In genomic region chr13:113266495-113266951, GRCm38 (mm10) we compare ENCODE assay signal across 9 mouse cellular contexts. TPM values are rescaled to one million over a fixed set of nuclear protein-coding genes. Genes with fewer than 3 reads are reported as not detected.
DNase-seq lines count a peak whose midpoint lies in the region; ATAC-seq and TF ChIP-seq lines count a peak whose summit lies in the region.
"Had no signal": no experiment of that assay in that cellular context is flagged by ENCODE, and none has a peak within 500 bp of the region (broad histone marks: within the 10 kb centered on the region; RNA-seq: fewer than 3 reads in every experiment).

No protein-coding gene starts in this region.

- H3K9me3 ChIP-seq in ES-Bruce4 (replicated peaks; ENCODE audit: control insufficient read depth, insufficient read depth, low read length, poor library complexity, severe bottlenecking), result no peaks in the 10 kb centered on the region
- no peaks in the 10 kb centered on the region for H3K9me3 ChIP-seq in forebrain, embryonic 10.5 days
- no peaks in the 10 kb centered on the region for H3K9me3 ChIP-seq in heart, embryonic 15.5 days (replicated peaks)
- H3K9me3 ChIP-seq in liver, postnatal 0 days (ENCODE audit: low read length), result no peaks in the 10 kb centered on the region
- no peaks in the 10 kb centered on the region for H3K9me3 ChIP-seq in neural tube, embryonic 14.5 days (ENCODE audit: control insufficient read depth, low read length)

- H3K4me1 ChIP-seq in ES-Bruce4 (ENCODE audit: control insufficient read depth, insufficient read depth, low read length), result no peaks in the 10 kb centered on the region
- H3K4me1 ChIP-seq in forebrain, embryonic 10.5 days, result peaks cover 10% of the 10 kb centered on the region
- H3K4me1 ChIP-seq in heart, embryonic 15.5 days (replicated peaks), result 0 out of 2 replicates have a peak, but pooled peaks cover 3% of the 10 kb centered on the region
- peaks cover 7% of the 10 kb centered on the region; the same call in 1 of the 2 replicates for H3K4me1 ChIP-seq in liver, postnatal 0 days (ENCODE audit: insufficient read depth)
- H3K4me1 ChIP-seq in neural tube, embryonic 14.5 days (ENCODE audit: control insufficient read depth, insufficient read depth, low read length), result no peaks in the 10 kb centered on the region
- no peaks in the 10 kb centered on the region for H3K4me1 ChIP-seq in thymus, adult 2 months (replicated peaks; ENCODE audit: control insufficient read depth, insufficient read depth, low read length)

- no peak overlapping the region for H3K9ac ChIP-seq in ES-Bruce4 (ENCODE audit: low read depth, poor library complexity, severe bottlenecking)
- no peak overlapping the region for H3K9ac ChIP-seq in heart, embryonic 15.5 days
- H3K9ac ChIP-seq in liver, postnatal 0 days (replicated peaks), result no peak overlapping the region
- H3K9ac ChIP-seq in neural tube, embryonic 14.5 days (replicated peaks; ENCODE audit: low read depth, low read length), result no peak overlapping the region

- peak; percentile 44 for TF ChIP-seq CTCF in ES-Bruce4 (IDR thresholded peaks at IDR 0.05; ENCODE audit: low read depth, low read length)
- peak; percentile 87 for TF ChIP-seq CTCF in liver, postnatal 0 days (IDR thresholded peaks at IDR 0.05; ENCODE audit: low read depth)
- 0 out of 2 replicates have a peak, but pooled peaks have one; percentile 16 for TF ChIP-seq CTCF in thymus, adult 2 months (IDR thresholded peaks at IDR 0.05; ENCODE audit: borderline replicate concordance, control insufficient read depth, extremely low read depth, insufficient read depth, low read length, poor library complexity)

- H3K4me3 ChIP-seq in ES-Bruce4 (ENCODE audit: low read depth, low read length), result no peak overlapping the region
- H3K4me3 ChIP-seq in forebrain, embryonic 10.5 days, result no peak overlapping the region
- 0 out of 2 replicates have a peak overlapping the region, but pooled peaks have one; percentile 12 for H3K4me3 ChIP-seq in heart, embryonic 15.5 days
- H3K4me3 ChIP-seq in liver, postnatal 0 days (ENCODE audit: low read depth, low read length), result no peak overlapping the region
- no peak overlapping the region for H3K4me3 ChIP-seq in neural tube, embryonic 14.5 days (ENCODE audit: low read depth, low read length)
- no peak overlapping the region for H3K4me3 ChIP-seq in thymus, adult 2 months (ENCODE audit: control insufficient read depth, insufficient read depth, low read length)

- WGBS in forebrain, embryonic 10.5 days, result 34% methylated on average over 9 of the region's 9 CpGs
- 27% methylated on average over 9 of the region's 9 CpGs for WGBS in heart, embryonic 15.5 days
- WGBS in liver, postnatal 0 days (ENCODE audit: insufficient replicate concordance), result 24% methylated on average over 9 of the region's 9 CpGs
- WGBS in neural tube, embryonic 14.5 days, result 35% methylated on average over 9 of the region's 9 CpGs
- 15% methylated on average over 9 of the region's 9 CpGs for WGBS in thymus, adult 2 months

- H3K36me3 ChIP-seq in ES-Bruce4 (ENCODE audit: control insufficient read depth, insufficient read depth, low read length, poor library complexity, severe bottlenecking), result no peaks in the 10 kb centered on the region
- H3K36me3 ChIP-seq in forebrain, embryonic 10.5 days (replicated peaks), result no peaks in the 10 kb centered on the region
- H3K36me3 ChIP-seq in heart, embryonic 15.5 days, result no peaks in the 10 kb centered on the region
- H3K36me3 ChIP-seq in liver, postnatal 0 days (replicated peaks; ENCODE audit: insufficient read depth, low read length), result no peaks in the 10 kb centered on the region
- no peaks in the 10 kb centered on the region for H3K36me3 ChIP-seq in neural tube, embryonic 14.5 days (ENCODE audit: control insufficient read depth, insufficient read depth, low read length)
- H3K36me3 ChIP-seq in thymus, adult 2 months (ENCODE audit: control insufficient read depth, insufficient read depth, low read length), result no peaks in the 10 kb centered on the region

- no peak for ATAC-seq in heart, embryonic 15.5 days (replicated peaks; ENCODE audit: insufficient number of reproducible peaks, insufficient read depth, low FRiP score, low read depth)
- ATAC-seq in liver, postnatal 0 days, result peak; percentile 35; the same call in 1 of the 2 replicates
- ATAC-seq in neural tube, embryonic 14.5 days (ENCODE audit: low read depth), result peak; percentile 48; the same call in 1 of the 2 replicates

- no peak for TF ChIP-seq EP300 in ES-Bruce4 (IDR thresholded peaks at IDR 0.05; ENCODE audit: insufficient read depth, low read depth, low read length)
- no peak for TF ChIP-seq EP300 in liver, postnatal 0 days (IDR thresholded peaks at IDR 0.05; ENCODE audit: low read depth)

- peak; percentile 45 for DNase-seq in c-Kit-negative CD71-positive TER-119-positive erythroid progenitor cells, embryonic 14.5 days (ENCODE audit: low read depth, low spot score)
- DNase-seq in forebrain, embryonic 10.5 days (ENCODE audit: extremely low spot score, low spot score), result peak; percentile 78
- peak; percentile 59 to 89 for DNase-seq in kidney, postnatal 25 days
- peak; percentile 73 for DNase-seq in liver, postnatal 0 days
- peak; percentile 73 for DNase-seq in thymus, adult 2 months

- no peak for TF ChIP-seq POLR2A in ES-Bruce4 (IDR thresholded peaks at IDR 0.05; ENCODE audit: insufficient read depth, low read length)
- no peak for TF ChIP-seq POLR2A in thymus, adult 2 months (IDR thresholded peaks at IDR 0.05; ENCODE audit: control insufficient read depth, extremely low read depth, insufficient read depth, low read length, poor library complexity)

- peak overlapping the region; percentile 39 for H3K4me2 ChIP-seq in heart, embryonic 15.5 days
- peak overlapping the region; percentile 35; the same call in 1 of the 2 replicates for H3K4me2 ChIP-seq in liver, postnatal 0 days (ENCODE audit: low read depth, low read length)
- no peak overlapping the region for H3K4me2 ChIP-seq in neural tube, embryonic 14.5 days (ENCODE audit: low read depth, low read length)

- H3K27ac ChIP-seq in ES-Bruce4 (ENCODE audit: insufficient read depth, low read length), result no peak overlapping the region
- H3K27ac ChIP-seq in forebrain, embryonic 10.5 days, result no peak overlapping the region
- no peak overlapping the region for H3K27ac ChIP-seq in heart, embryonic 15.5 days
- H3K27ac ChIP-seq in liver, postnatal 0 days (ENCODE audit: low read depth), result no peak overlapping the region
- no peak overlapping the region for H3K27ac ChIP-seq in neural tube, embryonic 14.5 days (ENCODE audit: low read depth, low read length)
- no peak overlapping the region for H3K27ac ChIP-seq in thymus, adult 2 months (ENCODE audit: control insufficient read depth, insufficient read depth, low read length)

- no peaks in the 10 kb centered on the region; the same call in 1 of the 2 replicates for H3K27me3 ChIP-seq in ES-Bruce4 (ENCODE audit: control insufficient read depth, insufficient read depth, low read length, poor library complexity, severe bottlenecking)
- H3K27me3 ChIP-seq in forebrain, embryonic 10.5 days (ENCODE audit: poor library complexity, severe bottlenecking), result no peaks in the 10 kb centered on the region
- H3K27me3 ChIP-seq in heart, embryonic 15.5 days, result no peaks in the 10 kb centered on the region
- H3K27me3 ChIP-seq in liver, postnatal 0 days (ENCODE audit: insufficient read depth, low read length), result 0 out of 2 replicates have a peak, but pooled peaks cover 3% of the 10 kb centered on the region
- no peaks in the 10 kb centered on the region for H3K27me3 ChIP-seq in neural tube, embryonic 14.5 days (ENCODE audit: control insufficient read depth, insufficient read depth, low read length)
- no peaks in the 10 kb centered on the region for H3K27me3 ChIP-seq in thymus, adult 2 months (ENCODE audit: control insufficient read depth, insufficient read depth, low read length)

RNA-seq across cellular contexts. Expression of gene BC067074, which starts 26.4 kb away (rescaled TPM):
- polyA plus RNA-seq in ES-Bruce4 (2011; ENCODE audit: insufficient read depth, insufficient read length, low read depth, missing spikeins), result 11.4 and 12.5 TPM in 2 replicates
- 2.2 and 2.3 TPM in 2 replicates for polyA plus RNA-seq in forebrain, embryonic 10.5 days (2016; fragmentation: Nextera tagmentation; extraction: Ambion mirVana)
- 2.2 and 2.8 TPM in 2 replicates for polyA plus RNA-seq in heart, embryonic 15.5 days (2015; fragmentation: Nextera tagmentation; extraction: Ambion mirVana)
- 0.06 and 0.09 TPM in 2 replicates for polyA plus RNA-seq in liver, postnatal 0 days (2015; fragmentation: Nextera tagmentation; extraction: Ambion mirVana)
- polyA plus RNA-seq in neural tube, embryonic 14.5 days (2014; fragmentation: Nextera tagmentation; extraction: Ambion mirVana), result 0.51 and 0.84 TPM in 2 replicates
- 1.1 and 1.4 TPM in 2 replicates for polyA plus RNA-seq in thymus, adult 2 months (2012; rRNA removed)

RNA-seq across cellular contexts. Expression of gene Gzmk, which starts 40.8 kb away (rescaled TPM):
- polyA plus RNA-seq in ES-Bruce4 (2011; ENCODE audit: insufficient read depth, insufficient read length, low read depth, missing spikeins), result not detected in 2 replicates
- polyA plus RNA-seq in forebrain, embryonic 10.5 days (2016; fragmentation: Nextera tagmentation; extraction: Ambion mirVana), result not detected in 2 replicates
- not detected in 2 replicates for polyA plus RNA-seq in heart, embryonic 15.5 days (2015; fragmentation: Nextera tagmentation; extraction: Ambion mirVana)
- not detected in 2 replicates for polyA plus RNA-seq in liver, postnatal 0 days (2015; fragmentation: Nextera tagmentation; extraction: Ambion mirVana)
- polyA plus RNA-seq in neural tube, embryonic 14.5 days (2014; fragmentation: Nextera tagmentation; extraction: Ambion mirVana), result not detected in 2 replicates
- polyA plus RNA-seq in thymus, adult 2 months (2012; rRNA removed), result 0.20 TPM in 1 of 2 replicates, not detected in the other
- polyA plus RNA-seq: liver, embryonic 16.5 days had no signal

RNA-seq across cellular contexts. Expression of gene Esm1, which starts 57.1 kb away (rescaled TPM):
- polyA plus RNA-seq in ES-Bruce4 (2011; ENCODE audit: insufficient read depth, insufficient read length, low read depth, missing spikeins), result not detected in 2 replicates
- 0.77 and 2.2 TPM in 2 replicates for polyA plus RNA-seq in forebrain, embryonic 10.5 days (2016; fragmentation: Nextera tagmentation; extraction: Ambion mirVana)
- 1.4 and 1.8 TPM in 2 replicates for polyA plus RNA-seq in heart, embryonic 15.5 days (2015; fragmentation: Nextera tagmentation; extraction: Ambion mirVana)
- polyA plus RNA-seq in liver, postnatal 0 days (2015; fragmentation: Nextera tagmentation; extraction: Ambion mirVana), result 0.90 and 1.2 TPM in 2 replicates
- 0.19 and 1.0 TPM in 2 replicates for polyA plus RNA-seq in neural tube, embryonic 14.5 days (2014; fragmentation: Nextera tagmentation; extraction: Ambion mirVana)
- polyA plus RNA-seq in thymus, adult 2 months (2012; rRNA removed), result 0.58 and 0.73 TPM in 2 replicates

Comparison
In these comparisons a context has a peak if more than half of its experiments do, and no peak if none do; other contexts are left out.
1. CTCF ChIP-seq: peak in every context shown above with its lines; median percentile 87 in liver, postnatal 0 days; 44 in ES-Bruce4; 16 in thymus, adult 2 months.